Mouse (Mus musculus) kidney, adult 2 months (tissue): ENCODE measurements at regions not wholly inside any gene's neighbourhood (a gene's known extent, or its start where the extent isn't known, plus 50 kb on each side); places are given as distances from the start of the nearest gene placed in this dataset.

ENCODE experiments used
- CTCF ChIP-seq: fragments of 200-500 bp; conservative IDR thresholded peaks from 2 replicates; pipeline ENCODE4 v1.5.1; 2011; ENCODE audit warnings: low read depth, mild to moderate bottlenecking, control low read depth, low read length, moderate library complexity, mixed read lengths; ENCODE audit not compliant: insufficient read depth, insufficient read length
- POLR2A ChIP-seq: fragments of 200-500 bp; IDR thresholded peaks from one replicate; pipeline ENCODE4 v1.6.1; 2011; ENCODE audit warnings: low read depth, low read length, control low read depth

- TF ChIP-seq POLR2A (no peak), CTCF (no peak)
Measured at GRCm38 (mm10) chr10:9537686-9538085, 137.3 kb downstream of the Samd5 start.
